Mouse (Mus musculus) gastrocnemius, adult 18-20 months (tissue): Measurements from ENCODE around the gene Gpr87. TPM values are rescaled to one million over a fixed set of nuclear protein-coding genes. Genes with fewer than 3 reads are reported as not detected.

ENCODE experiments used
- DNase-seq: peaks from one replicate; pipeline ENCODE4 v3.0.0; 2021; ENCODE audit warnings: low spot score
- long read RNA-seq, 2 experiments: library from polyadenylated mRNA; stranded (forward); transcript quantifications; one replicate each; pipeline ENCODE4 v2.0.0; 2021
- total RNA-seq, 2 experiments: library from RNA; stranded (reverse); gene quantifications; 2 replicates each; pipeline ENCODE4 v1.2.3; 2021

Gpr87 gene
- not detected for total RNA-seq
- long read RNA-seq, experiment 1: 0 reads
- long read RNA-seq, experiment 2: 0 reads

DNA sequence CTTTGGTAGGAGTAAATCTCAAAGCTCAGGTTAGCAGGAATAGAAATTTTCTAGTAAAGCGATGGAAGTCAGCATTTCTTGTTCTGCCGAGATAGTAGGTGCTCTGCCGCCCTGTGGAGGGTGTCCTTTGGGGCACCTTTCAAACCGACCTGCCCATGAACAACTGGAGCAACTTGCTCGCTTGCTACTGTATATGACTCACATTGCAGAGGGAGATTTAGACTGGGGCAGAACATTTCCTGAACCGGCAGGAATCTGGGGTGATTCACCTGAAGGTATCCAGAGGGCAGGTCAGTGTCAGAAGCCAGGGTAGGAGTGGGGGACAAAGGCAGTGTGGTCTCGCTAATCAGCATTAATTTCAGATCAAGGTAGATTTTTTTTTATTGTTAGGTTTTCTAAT is at the start of gene Gpr87:
Gpr87 (minus strand) TSS at position 167 of the 400 bp plus-strand sequence.
- no peak for DNase-seq

DNA sequence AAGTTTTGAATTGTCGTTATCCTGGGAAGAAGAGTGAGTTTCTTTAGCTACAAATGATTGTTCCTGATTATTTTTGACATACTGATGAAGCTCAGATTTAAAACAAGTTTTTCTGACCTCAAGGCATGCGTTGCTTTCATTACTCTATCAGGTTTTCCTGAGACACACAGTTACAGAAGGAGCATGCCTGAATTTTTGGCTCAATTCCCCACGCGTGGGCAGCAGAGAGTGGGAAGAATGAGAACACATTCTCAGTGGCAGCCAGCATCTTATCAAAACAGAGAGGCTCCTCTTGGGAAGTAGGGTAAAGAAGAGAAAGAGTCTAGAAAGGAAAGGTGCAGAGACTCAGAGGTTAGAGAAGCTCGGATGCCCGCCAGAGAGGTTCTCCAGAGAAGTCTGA is 48.5 kb upstream of the Gpr87 start:
- no peak for DNase-seq

DNA sequence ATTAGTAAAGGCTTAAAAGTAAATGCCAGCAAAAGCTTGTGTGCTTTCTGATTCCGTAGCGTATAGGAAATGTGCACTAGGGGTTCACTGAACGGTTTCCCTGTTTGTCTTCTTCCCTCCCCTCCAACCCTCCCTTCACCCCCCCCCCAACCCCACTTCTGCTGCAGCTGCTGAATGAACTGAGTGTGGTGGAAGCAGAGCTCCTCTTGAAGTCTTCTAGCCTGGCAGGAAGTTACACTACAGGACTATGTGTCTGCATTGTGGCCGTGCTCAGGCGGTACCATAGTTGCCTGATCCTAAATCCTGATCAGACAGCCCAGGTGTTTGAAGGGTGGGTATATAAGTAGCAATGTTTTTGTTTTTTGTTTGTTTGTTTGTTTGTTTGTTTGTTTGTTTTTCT is 40.0 kb upstream of the Gpr87 start:
- DNase-seq: no peak

DNA sequence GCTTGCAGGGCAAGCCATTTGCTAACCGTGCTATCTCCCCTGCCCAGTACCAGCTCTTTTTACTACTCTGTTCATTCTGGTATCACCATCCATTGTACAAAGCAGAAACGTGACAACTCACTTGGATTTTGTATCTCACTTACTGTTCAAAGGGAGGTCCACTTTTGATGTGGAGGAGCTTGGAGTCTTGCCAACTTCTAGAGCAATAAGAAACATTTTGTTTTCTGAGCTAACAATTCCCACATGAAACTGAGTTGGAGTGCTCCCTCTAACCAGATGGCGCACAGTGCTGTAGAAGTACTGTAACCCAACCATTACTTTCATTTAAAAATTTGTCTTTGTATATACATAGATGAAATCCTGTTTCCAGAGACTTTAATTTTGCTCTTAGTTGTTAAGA is 36.0 kb upstream of the Gpr87 start:
- no peak for DNase-seq

GRCm38 (mm10) chr3:59228730-59229551 is 34.0 kb upstream of the Gpr87 start:
- DNase-seq: no peak

- DNase-seq: no peak
Observed at GRCm38 (mm10) chr3:59227696-59228095, 32.8 kb upstream of the Gpr87 start.

DNA sequence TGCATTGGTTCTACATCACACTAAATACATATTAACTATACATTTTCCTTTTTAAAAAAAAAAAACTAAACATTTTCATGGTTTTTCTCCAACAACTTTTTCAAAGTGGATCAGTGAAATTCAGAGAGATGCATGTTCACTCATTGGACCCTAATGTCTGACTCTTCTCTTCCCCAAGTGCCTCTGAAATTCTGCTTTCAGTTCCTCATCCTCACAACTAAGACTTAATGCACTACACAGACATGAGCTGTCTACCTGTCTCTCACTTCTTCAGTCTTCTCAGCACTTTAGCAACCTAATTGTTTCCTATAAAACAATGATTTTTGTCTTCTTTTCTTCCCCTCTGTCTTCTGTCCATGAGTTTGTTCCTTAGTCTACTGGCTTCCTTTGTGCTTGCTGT is 30.5 kb upstream of the Gpr87 start:
- DNase-seq: no peak

GRCm38 (mm10) chr3:59222303-59222702 is 27.4 kb upstream of the Gpr87 start:
- no peak for DNase-seq

DNA sequence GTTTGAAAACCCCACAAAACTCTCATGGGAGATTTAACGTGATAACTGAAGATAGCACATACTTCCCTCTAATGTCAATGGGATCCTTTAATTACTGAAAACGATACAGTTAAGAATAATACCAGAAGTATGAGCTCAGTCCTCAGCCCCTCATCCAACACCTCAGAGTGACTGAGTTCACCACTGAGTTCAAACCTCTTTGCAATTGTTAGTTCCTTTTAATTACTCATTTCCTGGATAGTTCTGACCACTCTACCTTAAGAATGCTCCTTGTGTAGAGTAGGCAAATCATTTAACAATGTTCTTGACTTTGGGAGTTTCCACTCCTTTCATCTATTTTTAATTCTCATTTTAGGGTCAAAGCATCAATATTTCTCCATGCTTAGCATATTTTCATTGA is 24.4 kb upstream of the Gpr87 start:
- no peak for DNase-seq

GRCm38 (mm10) chr3:59217211-59217610 is 22.3 kb upstream of the Gpr87 start:
- DNase-seq: no peak

DNA sequence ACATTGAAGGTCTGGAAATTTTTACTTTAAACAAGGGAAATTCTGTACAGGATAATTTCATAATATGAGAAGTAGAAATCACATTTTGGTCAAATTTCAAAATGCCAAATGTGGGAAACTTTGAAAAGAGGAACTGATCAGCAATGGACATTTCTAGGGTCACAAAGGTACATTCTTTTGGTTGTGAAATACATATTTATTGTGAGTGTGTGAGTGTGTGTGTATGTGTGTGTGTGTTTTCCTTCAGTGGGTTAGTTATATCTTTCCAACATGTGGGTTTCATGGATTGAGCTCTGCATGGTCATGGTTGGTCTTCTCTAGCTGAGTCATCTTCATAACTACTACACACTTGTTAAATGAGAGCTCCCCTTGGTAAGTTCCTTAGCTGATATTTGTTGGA is 17.5 kb upstream of the Gpr87 start:
- DNase-seq: no peak

DNA sequence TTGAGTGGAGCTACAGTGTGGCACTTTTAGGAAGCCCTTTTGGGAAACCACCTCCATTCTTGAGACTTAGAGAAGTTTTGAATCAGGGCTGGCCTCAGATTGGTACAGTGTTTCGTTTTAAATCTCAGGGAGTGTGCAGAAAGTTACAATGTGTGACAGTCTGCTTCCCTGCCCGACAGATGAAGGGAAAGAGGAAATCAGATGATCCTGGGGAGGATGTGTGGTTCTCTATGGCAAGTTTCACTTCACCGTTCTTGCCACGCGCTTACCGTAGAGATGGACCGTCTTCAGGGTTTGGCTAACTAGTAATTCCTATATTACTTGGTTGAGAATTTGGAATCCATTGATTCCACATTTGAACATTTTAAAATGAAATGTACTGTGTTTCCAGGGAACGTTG is 16.9 kb upstream of the Gpr87 start:
- DNase-seq: no peak

DNA sequence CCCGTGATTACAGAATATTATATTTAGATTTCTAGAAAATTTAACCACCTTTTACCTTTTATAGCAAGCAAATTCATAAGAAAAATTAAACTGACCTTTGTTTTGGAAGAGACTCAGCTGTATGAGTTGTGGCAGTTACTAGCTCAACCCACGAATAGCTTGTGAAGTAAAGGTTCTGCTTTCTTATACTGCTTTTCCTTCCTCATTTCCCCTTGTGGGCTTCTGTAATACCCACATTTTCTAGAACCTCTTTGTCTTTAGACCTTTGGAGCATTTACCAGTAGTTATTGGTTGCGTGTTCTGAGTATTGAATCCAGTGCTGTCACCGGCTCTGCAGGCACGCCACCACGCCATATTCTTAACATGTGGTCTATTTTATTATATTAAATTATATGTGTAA is 15.8 kb upstream of the Gpr87 start, which contains the start of gene P2ry13:
P2ry13 (minus strand) TSS at position 156 of the 400 bp plus-strand sequence.
- DNase-seq: no peak

GRCm38 (mm10) chr3:59210089-59210488 is 15.2 kb upstream of the Gpr87 start:
- DNase-seq: no peak

- peak; percentile 60 for DNase-seq
Observed at GRCm38 (mm10) chr3:59208650-59209548, 14.0 kb upstream of the Gpr87 start.

GRCm38 (mm10) chr3:59205941-59206340 is 11.0 kb upstream of the Gpr87 start:
- DNase-seq: no peak

- DNase-seq: no peak
Observed at GRCm38 (mm10) chr3:59204719-59205503, 10.0 kb upstream of the Gpr87 start.

GRCm38 (mm10) chr3:59203802-59204520 is 9.1 kb upstream of the Gpr87 start:
- DNase-seq: no peak

- no peak for DNase-seq
Observed at GRCm38 (mm10) chr3:59197329-59197948, 2.5 kb upstream of the Gpr87 start.

GRCm38 (mm10) chr3:59194099-59194498 is 805 bp downstream of the Gpr87 start:
- no peak for DNase-seq
